9 mouse cellular contexts compared by ENCODE assay signal in genomic region chr10:23350011-23350911, GRCm38 (mm10). TPM values are rescaled to one million over a fixed set of nuclear protein-coding genes. Genes with fewer than 3 reads are reported as not detected.
DNase-seq lines count a peak whose midpoint lies in the region; ATAC-seq and TF ChIP-seq lines count a peak whose summit lies in the region.
"Had no signal": no experiment of that assay in that cellular context is flagged by ENCODE, and none has a peak within 500 bp of the region (broad histone marks: within the 10 kb centered on the region; RNA-seq: fewer than 3 reads in every experiment).

TSS of gene Eya4 (minus strand) at chr10:23350786.

- H3K4me1 ChIP-seq in heart, embryonic 10.5 days: peaks cover 16% of the 10 kb centered on the region
- H3K4me1 ChIP-seq in intestine, embryonic 14.5 days (replicated peaks; ENCODE audit: control insufficient read depth, insufficient read depth, low read length): peaks cover 9% of the 10 kb centered on the region
- H3K4me1 ChIP-seq in liver, embryonic 11.5 days (replicated peaks; ENCODE audit: control insufficient read depth, insufficient read depth, low read length): 0 out of 2 replicates have a peak, but pooled peaks cover 2% of the 10 kb centered on the region
- peaks cover 14% of the 10 kb centered on the region for H3K4me1 ChIP-seq in olfactory bulb, adult 2 months (ENCODE audit: control insufficient read depth, insufficient read depth, low read length)

- peaks cover 5% of the 10 kb centered on the region for H3K27me3 ChIP-seq in heart, embryonic 10.5 days (ENCODE audit: insufficient read depth, poor library complexity, severe bottlenecking)
- H3K27me3 ChIP-seq in intestine, embryonic 14.5 days (replicated peaks; ENCODE audit: control insufficient read depth, insufficient read depth, low read length): peaks cover 44% of the 10 kb centered on the region
- peaks cover 37% of the 10 kb centered on the region for H3K27me3 ChIP-seq in liver, embryonic 11.5 days (replicated peaks; ENCODE audit: control insufficient read depth, insufficient read depth, low read length)

- intact Hi-C loops in heart, postnatal 25 days (cut with DNase I): loop anchor here (5.0 kb wide), 1 partner anchor 42 kb away; no protein-coding TSS in a partner anchor

- DNase-seq in heart, embryonic 10.5 days (ENCODE audit: low spot score): no peak
- no peak for DNase-seq in heart, postnatal 25 days (ENCODE audit: low spot score)
- DNase-seq in adrenal gland, postnatal 25 days: peak; percentile 42
- DNase-seq in frontal cortex, postnatal 36 days (ENCODE audit: low spot score in 2 of 2): peak; percentile 17 to 23
- DNase-seq in intestine, embryonic 14.5 days (ENCODE audit: low spot score): peak; percentile 76
- peak; percentile 39 for DNase-seq in liver, embryonic 11.5 days (ENCODE audit: low spot score)
- no peak for DNase-seq in T-cell, adult 2 months (ENCODE audit: low spot score)

- no peak for TF ChIP-seq POLR2A in olfactory bulb, adult 2 months (IDR thresholded peaks at IDR 0.05; ENCODE audit: insufficient read depth, low read depth, low read length)

- peak within 1 kb of the TSS; percentile 80 for H3K4me3 ChIP-seq in heart, embryonic 10.5 days
- H3K4me3 ChIP-seq in intestine, embryonic 14.5 days (ENCODE audit: low read depth, low read length): peak within 1 kb of the TSS; percentile 54
- H3K4me3 ChIP-seq in liver, embryonic 11.5 days (ENCODE audit: low read depth, low read length): peak within 1 kb of the TSS; percentile 54
- peak within 1 kb of the TSS; percentile 47 for H3K4me3 ChIP-seq in olfactory bulb, adult 2 months (ENCODE audit: insufficient read depth, low read depth, low read length)

- under 1% methylated on average over 74 of the region's 79 CpGs for WGBS in heart, embryonic 10.5 days
- WGBS in intestine, embryonic 14.5 days: 1% methylated on average over 67 of the region's 79 CpGs
- WGBS in liver, embryonic 11.5 days: 2% methylated on average over 54 of the region's 79 CpGs
- 8% methylated on average over 73 of the region's 79 CpGs for WGBS in olfactory bulb, adult 2 months

- ATAC-seq in intestine, embryonic 14.5 days (replicated peaks; ENCODE audit: low FRiP score, low TSS enrichment, low read depth): peak; percentile 82
- ATAC-seq in liver, embryonic 11.5 days (replicated peaks; ENCODE audit: low FRiP score): no peak

- H3K9me3 ChIP-seq in heart, embryonic 10.5 days: no peaks in the 10 kb centered on the region
- no peaks in the 10 kb centered on the region for H3K9me3 ChIP-seq in intestine, embryonic 14.5 days (ENCODE audit: control insufficient read depth, low read length)
- no peaks in the 10 kb centered on the region for H3K9me3 ChIP-seq in liver, embryonic 11.5 days (ENCODE audit: control insufficient read depth, low read length)
- H3K9me3 ChIP-seq: G1E had no signal

- H3K4me2 ChIP-seq in intestine, embryonic 14.5 days (ENCODE audit: low read length): peak within 1 kb of the TSS; percentile 65
- H3K4me2 ChIP-seq in liver, embryonic 11.5 days: peak within 1 kb of the TSS; percentile 72

- H3K27ac ChIP-seq in heart, embryonic 10.5 days: peak within 1 kb of the TSS; percentile 90
- H3K27ac ChIP-seq in intestine, embryonic 14.5 days (ENCODE audit: low read depth): no peak within 1 kb of the TSS
- H3K27ac ChIP-seq in liver, embryonic 11.5 days (ENCODE audit: low read depth, low read length): no peak within 1 kb of the TSS
- no peak within 1 kb of the TSS for H3K27ac ChIP-seq in olfactory bulb, adult 2 months (ENCODE audit: insufficient read depth, low read depth, low read length)

- peak within 1 kb of the TSS; percentile 48; the same call in 1 of the 2 replicates for H3K9ac ChIP-seq in intestine, embryonic 14.5 days (ENCODE audit: low read length)
- H3K9ac ChIP-seq in liver, embryonic 11.5 days (ENCODE audit: low read depth, low read length): 0 out of 2 replicates have a peak within 1 kb of the TSS, but pooled peaks have one; percentile 17

- no peaks in the 10 kb centered on the region for H3K36me3 ChIP-seq in heart, embryonic 10.5 days
- no peaks in the 10 kb centered on the region for H3K36me3 ChIP-seq in intestine, embryonic 14.5 days (ENCODE audit: control insufficient read depth, insufficient read depth, low read length)
- no peaks in the 10 kb centered on the region for H3K36me3 ChIP-seq in liver, embryonic 11.5 days (ENCODE audit: control insufficient read depth, insufficient read depth, low read length)
- H3K36me3 ChIP-seq: G1E had no signal

- no peak for TF ChIP-seq CTCF in olfactory bulb, adult 2 months (IDR thresholded peaks at IDR 0.05; ENCODE audit: insufficient read depth, low read depth, low read length)

RNA-seq across cellular contexts. Expression of gene Eya4, which starts in this region (rescaled TPM):
- 1.1 and 2.2 TPM in 2 replicates for polyA plus RNA-seq in heart, embryonic 10.5 days (2016; fragmentation: Nextera tagmentation; extraction: Ambion mirVana)
- total RNA-seq in heart, postnatal 25 days (2021): under 1 TPM; 0.34 TPM
- 1.00 and 1.8 TPM in 2 replicates for total RNA-seq in adrenal gland, postnatal 25 days (2021)
- polyA plus RNA-seq in intestine, embryonic 14.5 days (2014; fragmentation: Nextera tagmentation; extraction: Ambion mirVana): 0.51 and 0.77 TPM in 2 replicates
- 0.77 and 0.78 TPM in 2 replicates for polyA plus RNA-seq in liver, embryonic 11.5 days (2014; fragmentation: Nextera tagmentation; extraction: Ambion mirVana)
- not detected in 2 replicates for polyA plus RNA-seq in olfactory bulb, adult 2 months (2012; ENCODE audit: insufficient read depth, insufficient read length, low replicate concordance, missing spikeins)
- polyA plus RNA-seq: G1E had no signal

Comparison
In these comparisons a context has a peak if more than half of its experiments do, and no peak if none do; other contexts are left out.
1. Peak in DNase-seq, ATAC-seq, H3K4me3 ChIP-seq, H3K9ac ChIP-seq and H3K4me2 ChIP-seq in intestine, embryonic 14.5 days; RNA of the gene not detected or under 1 TPM.
2. Peak in DNase-seq, H3K4me3 ChIP-seq, H3K9ac ChIP-seq and H3K4me2 ChIP-seq in liver, embryonic 11.5 days; RNA of the gene not detected or under 1 TPM.
3. DNase-seq: peak in adrenal gland, postnatal 25 days (single experiment) and frontal cortex, postnatal 36 days (2 of 2); none in heart, embryonic 10.5 days (single experiment), heart, postnatal 25 days (single experiment) and T-cell, adult 2 months (single experiment).
4. Peak in every context shown above with its lines, with median percentiles within 50 percentile points of each other: H3K4me3 ChIP-seq.